Mouse (Mus musculus) thymus, adult 2 months (tissue): ENCODE measurements at regions not wholly inside any gene's neighbourhood (a gene's known extent, or its start where the extent isn't known, plus 50 kb on each side); places are given as distances from the start of the nearest gene placed in this dataset.

ENCODE experiments used
- DNase-seq: peaks from one replicate; pipeline ENCODE4 v3.0.0; 2021
- H3K27ac ChIP-seq: fragments of 200-500 bp; 2 replicates; pipeline ENCODE4 v1.5.1; 2012; ENCODE audit warnings: low read length, control low read depth; ENCODE audit not compliant: control insufficient read depth, insufficient read depth
- H3K27me3 ChIP-seq: fragments of 200-500 bp; 2 replicates; pipeline ENCODE4 v1.6.1; 2012; ENCODE audit warnings: mild to moderate bottlenecking, low read length, moderate library complexity, mixed read lengths; ENCODE audit not compliant: control insufficient read depth, insufficient read depth
- H3K36me3 ChIP-seq: fragments of 200-500 bp; 2 replicates; pipeline ENCODE4 v1.6.1; 2012; ENCODE audit warnings: mild to moderate bottlenecking, low read length, moderate library complexity; ENCODE audit not compliant: control insufficient read depth, insufficient read depth
- H3K4me1 ChIP-seq: fragments of 200-500 bp; replicated peaks from 2 replicates; pipeline ENCODE4 v1.6.1; 2012; ENCODE audit warnings: low read length; ENCODE audit not compliant: control insufficient read depth, insufficient read depth
- H3K4me3 ChIP-seq: fragments of 200-500 bp; 2 replicates; pipeline ENCODE4 v1.5.1; 2012; ENCODE audit warnings: mild to moderate bottlenecking, low read length, control low read depth, moderate library complexity; ENCODE audit not compliant: control insufficient read depth, insufficient read depth
- CTCF ChIP-seq: fragments of 200-500 bp; IDR thresholded peaks from 2 replicates; pipeline ENCODE4 v1.5.1; 2012; ENCODE audit warnings: mild to moderate bottlenecking, control low read depth, low read length, moderate library complexity, borderline replicate concordance; ENCODE audit not compliant: control insufficient read depth, poor library complexity, insufficient read depth; ENCODE audit errors: extremely low read depth
- POLR2A ChIP-seq: fragments of 200-500 bp; IDR thresholded peaks from 2 replicates; pipeline ENCODE4 v1.6.1; 2012; ENCODE audit warnings: mild to moderate bottlenecking, low read length, control low read depth, moderate library complexity; ENCODE audit not compliant: control insufficient read depth, poor library complexity, insufficient read depth; ENCODE audit errors: extremely low read depth
- WGBS: fragments of 180-500 bp; shearing (Covaris S2); methylation state at CpG from one replicate; pipeline ENCODE4 v1.1.7; 2018; 5-methylcytosine and 5-hydroxymethylcytosine counted together

DNA sequence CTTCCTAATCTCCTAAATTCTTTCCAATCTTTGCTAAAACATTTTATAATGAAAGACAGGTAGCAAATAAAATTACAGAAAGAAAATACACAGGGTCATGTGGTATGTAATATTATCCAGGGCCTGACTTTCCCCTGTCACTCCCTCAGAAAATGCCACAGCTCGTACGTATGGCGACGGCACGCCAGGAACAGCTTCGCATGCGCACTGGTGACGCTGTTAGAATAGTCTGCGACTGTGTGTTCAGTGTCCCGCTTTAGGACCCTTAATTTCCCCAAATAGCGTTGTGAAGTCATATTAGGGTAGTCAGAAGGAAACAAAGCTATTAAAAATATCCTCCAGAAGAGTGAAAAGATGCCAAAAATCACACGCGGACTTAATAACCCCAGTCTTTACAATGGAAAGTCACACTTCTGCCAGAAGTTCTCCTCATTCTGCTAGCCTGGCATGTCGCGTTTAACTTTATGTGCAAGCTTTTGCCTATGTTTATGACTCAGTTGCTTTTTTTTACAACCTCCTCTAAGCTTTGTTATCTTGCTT is 187.0 kb upstream of the Zfp637 start:
- H3K27me3 ChIP-seq = no peaks in the 10 kb centered on the region
- H3K4me3 ChIP-seq = no peak overlapping the region
- H3K27ac ChIP-seq = no peak overlapping the region
- 92% methylated on average over 15 of the region's 15 CpGs for WGBS
- no peaks in the 10 kb centered on the region for H3K36me3 ChIP-seq
- no peak for DNase-seq
- no peaks in the 10 kb centered on the region for H3K4me1 ChIP-seq
- no peak for TF ChIP-seq POLR2A
- no peak for TF ChIP-seq CTCF

DNA sequence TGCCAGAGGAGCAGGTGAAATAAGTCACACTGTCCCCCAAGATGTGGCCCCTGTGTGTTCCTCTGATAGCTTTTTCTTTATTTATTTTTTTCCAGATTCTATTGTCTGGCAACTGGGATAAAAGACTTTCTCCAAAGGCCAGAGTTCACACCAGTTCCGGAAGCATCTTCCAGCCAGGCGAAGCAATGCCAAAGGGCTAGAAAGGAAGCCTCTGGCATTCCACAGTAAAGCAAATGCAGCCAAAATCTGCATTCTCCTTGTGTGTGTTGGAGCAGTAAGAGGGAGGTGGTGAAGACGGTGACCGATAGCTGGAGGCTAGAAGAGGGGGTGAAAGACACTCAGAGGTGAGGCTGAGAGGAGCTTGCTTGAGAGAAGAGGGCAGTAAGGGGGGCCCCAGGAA is 185.0 kb upstream of the Zfp637 start:
- WGBS = 95% methylated on average over 4 of the region's 4 CpGs
- Histone ChIP-seq H3K27ac (no peak overlapping the region), H3K36me3 (no peaks in the 10 kb centered on the region), H3K27me3 (no peaks in the 10 kb centered on the region), H3K4me1 (no peaks in the 10 kb centered on the region), H3K4me3 (no peak overlapping the region)
- TF ChIP-seq CTCF (no peak), POLR2A (no peak)
- no peak for DNase-seq

DNA sequence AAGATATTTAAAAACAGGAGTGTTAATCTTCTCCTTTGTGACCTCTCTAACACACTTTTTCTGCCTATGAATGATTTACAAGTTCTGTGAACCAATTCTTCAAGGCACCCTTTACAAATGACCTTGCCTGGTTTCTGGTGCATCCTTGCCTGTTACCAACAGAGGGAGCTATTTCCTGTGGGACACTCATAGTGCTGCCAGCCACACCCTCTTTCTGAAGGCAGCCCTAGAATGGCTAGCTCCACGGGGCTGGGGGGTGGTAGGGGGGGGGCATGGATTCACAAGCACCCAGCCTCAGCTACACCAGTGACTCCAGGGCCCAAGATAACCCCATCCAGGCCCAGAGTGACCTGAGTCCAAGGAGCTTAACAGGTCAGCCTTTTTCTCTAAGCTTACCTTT is 180.4 kb upstream of the Zfp637 start:
- H3K4me1 ChIP-seq = no peaks in the 10 kb centered on the region
- no peak overlapping the region for H3K27ac ChIP-seq
- DNase-seq = peak; percentile 31
- WGBS = 0% methylated on average over 1 of the region's 1 CpGs
- TF ChIP-seq CTCF = no peak
- no peak for TF ChIP-seq POLR2A
- H3K27me3 ChIP-seq = no peaks in the 10 kb centered on the region
- H3K36me3 ChIP-seq = no peaks in the 10 kb centered on the region
- no peak overlapping the region for H3K4me3 ChIP-seq

DNA sequence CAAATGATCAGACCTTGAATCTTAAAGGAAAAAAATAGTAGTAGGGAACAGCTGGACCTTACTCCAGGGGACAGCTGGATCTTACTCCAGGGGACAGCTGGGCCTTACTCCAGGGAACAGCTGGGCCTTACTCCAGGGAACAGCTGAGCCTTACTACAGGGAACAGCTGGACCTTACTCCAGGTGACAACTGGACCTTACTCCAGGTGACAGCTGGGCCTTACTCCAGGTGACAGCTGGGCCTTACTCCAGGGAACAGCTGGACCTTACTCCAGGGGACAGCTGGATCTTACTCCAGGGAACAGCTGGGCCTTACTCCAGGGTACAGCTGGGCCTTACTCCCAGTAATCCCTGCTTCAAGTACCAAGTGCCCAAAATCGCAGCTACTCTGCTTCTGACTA is 178.3 kb upstream of the Zfp637 start:
- Histone ChIP-seq H3K4me3 (no peak overlapping the region), H3K4me1 (no peaks in the 10 kb centered on the region), H3K27ac (no peak overlapping the region), H3K36me3 (no peaks in the 10 kb centered on the region), H3K27me3 (no peaks in the 10 kb centered on the region)
- TF ChIP-seq POLR2A (no peak), CTCF (no peak)
- 80% methylated on average over 1 of the region's 1 CpGs for WGBS
- DNase-seq = no peak

DNA sequence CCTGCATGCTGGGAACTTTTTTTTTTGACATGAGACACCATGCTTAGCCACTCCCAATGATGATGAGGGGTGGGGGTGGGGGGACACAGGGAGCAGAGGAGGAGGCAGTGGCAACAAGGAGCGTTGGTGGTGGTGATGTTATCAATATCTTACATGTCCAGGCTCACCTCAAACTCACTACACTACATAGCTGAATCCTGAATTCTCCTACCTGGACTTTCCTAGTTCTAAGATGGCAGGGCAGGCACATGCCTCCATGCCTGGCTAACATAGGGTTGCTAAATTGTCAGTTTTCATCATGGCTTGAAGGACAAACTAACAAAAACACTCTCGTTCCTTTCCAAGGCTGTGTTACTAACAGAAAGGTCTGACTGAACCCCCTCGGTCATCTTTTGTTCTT is 170.6 kb upstream of the Zfp637 start:
- H3K27me3 ChIP-seq = no peaks in the 10 kb centered on the region
- DNase-seq = no peak
- WGBS = 81% methylated on average over 3 of the region's 3 CpGs
- H3K36me3 ChIP-seq = no peaks in the 10 kb centered on the region
- TF ChIP-seq POLR2A = no peak
- no peak for TF ChIP-seq CTCF
- H3K4me3 ChIP-seq = no peak overlapping the region
- H3K4me1 ChIP-seq = no peaks in the 10 kb centered on the region
- H3K27ac ChIP-seq = no peak overlapping the region

DNA sequence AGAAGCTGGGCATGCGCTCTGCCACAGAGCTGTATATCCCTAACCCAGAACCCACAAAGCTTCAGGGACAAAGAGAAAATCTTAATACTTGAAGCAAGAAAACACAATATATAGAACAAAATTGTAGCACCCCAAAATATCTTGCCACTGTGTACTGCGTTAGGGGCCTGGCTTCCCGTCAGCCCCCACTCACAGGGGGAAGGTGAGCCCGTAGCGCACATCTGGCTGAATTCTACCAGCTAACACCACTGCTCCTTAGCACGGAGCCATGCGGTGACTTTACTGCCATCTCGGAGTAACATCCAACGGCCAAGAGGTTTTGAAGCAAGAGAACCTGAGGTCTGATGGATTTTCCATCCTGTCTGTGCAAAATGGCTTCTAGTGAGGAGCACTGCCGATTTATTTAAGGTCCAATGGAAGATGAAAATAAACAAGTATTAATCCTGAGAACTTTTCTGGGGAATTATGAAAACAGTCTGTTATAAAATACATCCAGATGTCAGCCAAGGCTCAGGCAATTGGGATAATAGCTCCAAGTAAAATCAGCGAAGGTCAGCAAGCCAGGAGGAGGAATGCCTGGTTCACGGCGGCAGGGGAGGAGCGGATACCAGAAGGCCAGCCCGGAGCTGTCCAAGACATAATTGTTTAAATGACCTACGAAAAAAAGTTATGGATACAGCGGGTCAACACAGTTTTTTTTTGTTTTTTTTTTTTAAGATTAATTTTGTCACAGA is 170.0 kb upstream of the Zfp637 start:
- Histone ChIP-seq H3K27ac (no peak overlapping the region), H3K4me1 (no peaks in the 10 kb centered on the region), H3K27me3 (no peaks in the 10 kb centered on the region), H3K4me3 (no peak overlapping the region), H3K36me3 (no peaks in the 10 kb centered on the region)
- 92% methylated on average over 17 of the region's 17 CpGs for WGBS
- DNase-seq = no peak
- TF ChIP-seq CTCF (no peak), POLR2A (no peak)
